Mouse (Mus musculus) MEL (cell line): ENCODE measurements at regions not wholly inside any gene's neighbourhood (a gene's known extent, or its start where the extent isn't known, plus 50 kb on each side); places are given as distances from the start of the nearest gene placed in this dataset.
A peak's percentile ranks its signal among the peaks of the same experiment; 100 is the strongest.

Source experiments
- DNase-seq: peaks from one replicate; pipeline ENCODE4 v3.0.0; 2011; ENCODE audit warnings: low read depth, low spot score
- H3K27ac ChIP-seq: 2 replicates; pipeline ENCODE4 v1.5.1; 2012; ENCODE audit warnings: low read depth, mild to moderate bottlenecking, control low read depth, low read length, moderate library complexity; ENCODE audit not compliant: control insufficient read depth
- H3K27me3 ChIP-seq, 2 experiments: fragments of 150-350 bp in 1 of 2; sonication (generic) in 1 of 2; 2 replicates each; pipeline ENCODE4 v1.6.1; 2012; ENCODE audit warnings: low read length in 2 of 2, mild to moderate bottlenecking in 2 of 2, improper control_type of control experiment in 1 of 2, moderate library complexity in 1 of 2; ENCODE audit not compliant: insufficient read depth in 2 of 2, control insufficient read depth in 1 of 2
- H3K36me3 ChIP-seq, 2 experiments: 2 replicates each; pipeline ENCODE4 v1.6.1; 2012 to 2014; ENCODE audit warnings: low read length in 2 of 2, improper control_type of control experiment in 1 of 2, inconsistent platforms in 1 of 2, mild to moderate bottlenecking in 1 of 2; ENCODE audit not compliant: insufficient read depth in 2 of 2, control insufficient read depth in 1 of 2
- H3K4me1 ChIP-seq, 2 experiments: fragments of 150-350 bp in 1 of 2; sonication (generic) in 1 of 2; 2 replicates each; pipeline ENCODE4 v1.6.1; 2012; ENCODE audit warnings: low read length in 2 of 2, improper control_type of control experiment in 1 of 2, mild to moderate bottlenecking in 1 of 2; ENCODE audit not compliant: insufficient read depth in 2 of 2, control insufficient read depth in 1 of 2
- H3K4me3 ChIP-seq, 2 experiments: fragments of 150-350 bp in 1 of 2; sonication (generic) in 1 of 2; 2 replicates each; pipeline ENCODE4 v1.5.1; 2012; ENCODE audit warnings: low read depth in 2 of 2, low read length in 2 of 2, mild to moderate bottlenecking in 2 of 2, moderate library complexity in 2 of 2, control low read depth in 1 of 2, improper control_type of control experiment in 1 of 2; ENCODE audit not compliant: control insufficient read depth in 1 of 2, insufficient read depth in 1 of 2
- H3K79me2 ChIP-seq: 2 replicates; pipeline ENCODE4 v1.6.1; 2012; ENCODE audit warnings: mild to moderate bottlenecking, low read length, moderate library complexity; ENCODE audit not compliant: control insufficient read depth, poor library complexity, insufficient read depth
- H3K9ac ChIP-seq: 2 replicates; pipeline ENCODE4 v1.6.1; 2012; ENCODE audit warnings: low read depth, mild to moderate bottlenecking, control low read depth, low read length, moderate library complexity; ENCODE audit not compliant: control insufficient read depth, poor library complexity, severe bottlenecking
- H3K9me3 ChIP-seq: fragments of 150-350 bp; sonication (generic); replicated peaks from 2 replicates; pipeline ENCODE4 v1.6.1; 2012; ENCODE audit warnings: mild to moderate bottlenecking, low read length, improper control_type of control experiment, moderate library complexity; ENCODE audit not compliant: insufficient read depth
- CTCF ChIP-seq, 3 experiments: IDR thresholded peaks in 2 of 3; conservative IDR thresholded peaks in 1 of 3; 2 replicates each; pipeline ENCODE4 v1.5.1; 2011 to 2012; ENCODE audit warnings: low read length in 3 of 3, low read depth in 2 of 3, mild to moderate bottlenecking in 2 of 3, improper control_type of control experiment in 1 of 3, inconsistent platforms in 1 of 3, mixed read lengths in 1 of 3, moderate library complexity in 1 of 3; ENCODE audit not compliant: control insufficient read depth in 1 of 3, insufficient read depth in 1 of 3, poor library complexity in 1 of 3, severe bottlenecking in 1 of 3
- ELF1 ChIP-seq: IDR thresholded peaks from 2 replicates; pipeline ENCODE4 v1.6.1; 2014; ENCODE audit warnings: low read depth, mild to moderate bottlenecking, inconsistent platforms, low read length, improper control_type of control experiment, moderate library complexity
- ETS1 ChIP-seq: IDR thresholded peaks from 2 replicates; pipeline ENCODE4 v1.6.1; 2012; ENCODE audit warnings: low read depth, mild to moderate bottlenecking, inconsistent platforms, low read length, improper control_type of control experiment, moderate library complexity
- GATA1 ChIP-seq: IDR thresholded peaks from 2 replicates; pipeline ENCODE4 v1.6.1; 2011; ENCODE audit warnings: low read depth, low read length, improper control_type of control experiment
- HCFC1 ChIP-seq: IDR thresholded peaks from 2 replicates; pipeline ENCODE4 v1.6.1; 2012; ENCODE audit warnings: low read depth, mild to moderate bottlenecking, inconsistent platforms, low read length, improper control_type of control experiment, moderate library complexity
- JUND ChIP-seq: IDR thresholded peaks from 2 replicates; pipeline ENCODE4 v1.6.1; 2011; ENCODE audit warnings: low read depth, mild to moderate bottlenecking, improper control_type of control experiment, low read length
- KAT2A ChIP-seq: conservative IDR thresholded peaks from 2 replicates; pipeline ENCODE4 v1.6.1; 2012; ENCODE audit warnings: low read depth, low read length, improper control_type of control experiment, inconsistent platforms
- MAFK ChIP-seq: IDR thresholded peaks from 2 replicates; pipeline ENCODE4 v1.6.1; 2011; ENCODE audit warnings: low read depth, mild to moderate bottlenecking, low read length, improper control_type of control experiment, borderline replicate concordance
- MXI1 ChIP-seq: IDR thresholded peaks from 2 replicates; pipeline ENCODE4 v1.6.1; 2011; ENCODE audit warnings: mild to moderate bottlenecking, low read depth, low read length, improper control_type of control experiment
- MYB ChIP-seq: IDR thresholded peaks from 2 replicates; pipeline ENCODE4 v1.6.1; 2011; ENCODE audit warnings: mild to moderate bottlenecking, low read depth, low read length, improper control_type of control experiment
- MYC ChIP-seq: IDR thresholded peaks from 2 replicates; pipeline ENCODE4 v1.6.1; 2011; ENCODE audit warnings: low read depth, mild to moderate bottlenecking, low read length, improper control_type of control experiment, moderate library complexity
- POLR2AphosphoS5 ChIP-seq: IDR thresholded peaks from 2 replicates; pipeline ENCODE4 v1.6.1; 2012; ENCODE audit warnings: low read depth, borderline replicate concordance, mild to moderate bottlenecking, inconsistent platforms, low read length, moderate library complexity, mixed read lengths
- RAD21 ChIP-seq: IDR thresholded peaks from 2 replicates; pipeline ENCODE4 v1.6.1; 2011; ENCODE audit warnings: mild to moderate bottlenecking, low read depth, low read length, improper control_type of control experiment
- RCOR1 ChIP-seq: IDR thresholded peaks from 2 replicates; pipeline ENCODE4 v1.6.1; 2012; ENCODE audit warnings: low read depth, mild to moderate bottlenecking, inconsistent platforms, low read length, improper control_type of control experiment
- SIN3A ChIP-seq: IDR thresholded peaks from 2 replicates; pipeline ENCODE4 v1.6.1; 2012; ENCODE audit warnings: low read length, improper control_type of control experiment, inconsistent platforms
- SMC3 ChIP-seq: IDR thresholded peaks from 2 replicates; pipeline ENCODE4 v1.6.1; 2011; ENCODE audit warnings: low read depth, low read length, improper control_type of control experiment
- TCF12 ChIP-seq: IDR thresholded peaks from 2 replicates; pipeline ENCODE4 v1.6.1; 2014; ENCODE audit warnings: low read depth, mild to moderate bottlenecking, inconsistent platforms, low read length, improper control_type of control experiment, moderate library complexity
- ZC3H11A ChIP-seq: IDR thresholded peaks from 2 replicates; pipeline ENCODE4 v1.6.1; 2012; ENCODE audit warnings: low read depth, mild to moderate bottlenecking, inconsistent platforms, low read length, improper control_type of control experiment

- Histone ChIP-seq H3K9me3 (no peaks in the 10 kb centered on the region), H3K9ac (no peak overlapping the region), H3K4me3 (no peak overlapping the region), H3K4me1 (no peaks in the 10 kb centered on the region), H3K27ac (no peak overlapping the region), H3K27me3 (no peaks in the 10 kb centered on the region), H3K36me3 (no peaks in the 10 kb centered on the region), H3K79me2 (no peaks in the 10 kb centered on the region)
- DNase-seq: no peak
- TF ChIP-seq POLR2AphosphoS5 (no peak), MAFK (no peak), GATA1 (no peak), SIN3A (no peak), ELF1 (no peak), KAT2A (no peak), MYB (no peak), TCF12 (no peak), JUND (no peak), RAD21 (no peak)
These were observed 226.6 kb downstream of the Agtpbp1 start for GRCm38 (mm10) chr13:59358421-59358820.

- TF ChIP-seq MXI1 (no peak), RAD21 (peak; percentile 46), SMC3 (peak; percentile 50), CTCF (IDR thresholded peaks at IDR 0.05 in 2 of 3, conservative IDR thresholded peaks at IDR 0.05 in 1 of 3; ENCODE audit: control insufficient read depth in 1 of 3, insufficient read depth in 1 of 3, low read depth in 2 of 3, low read length in 3 of 3, poor library complexity in 1 of 3, severe bottlenecking in 1 of 3) (peak; percentile 37 to 45 (median 45); a peak in 5 of 6 replicates), ZC3H11A (no peak), ETS1 (no peak), POLR2AphosphoS5 (no peak), MYC (no peak), HCFC1 (no peak), RCOR1 (no peak)
- H3K4me1 ChIP-seq: no peaks in the 10 kb centered on the region
- no peaks in the 10 kb centered on the region for H3K79me2 ChIP-seq
- H3K36me3 ChIP-seq: no peaks in the 10 kb centered on the region
- H3K27me3 ChIP-seq: 0 out of 4 replicates have a peak, but pooled peaks cover 0 to 1% of the 10 kb centered on the region in 2 experiments
- no peak overlapping the region for H3K4me3 ChIP-seq
- H3K27ac ChIP-seq: no peak overlapping the region
- DNase-seq: peak; percentile 28
- H3K9ac ChIP-seq: no peak overlapping the region
- H3K9me3 ChIP-seq: no peaks in the 10 kb centered on the region
These were observed 233.6 kb downstream of the Agtpbp1 start for GRCm38 (mm10) chr13:59351461-59351860.
